Mouse (Mus musculus) bone marrow macrophage, adult 2 months (primary cell): ENCODE data around the gene Mpc1. TPM values are rescaled to one million over a fixed set of nuclear protein-coding genes. Genes with fewer than 3 reads are reported as not detected.
"Not testable (repeated sequence)": the region's sequence is repeated elsewhere in the genome, so short reads cannot be mapped to it uniquely, and the experiment has no call there.

Experiments used
- H3K27ac ChIP-seq: 2 replicates; pipeline ENCODE4 v1.5.1; 2012; ENCODE audit warnings: low read depth, low read length; ENCODE audit not compliant: insufficient read depth
- H3K4me1 ChIP-seq: 2 replicates; pipeline ENCODE4 v1.6.1; 2012; ENCODE audit warnings: low read length; ENCODE audit not compliant: control insufficient read depth, insufficient read depth
- H3K4me3 ChIP-seq: 2 replicates; pipeline ENCODE4 v1.5.1; 2012; ENCODE audit warnings: mild to moderate bottlenecking, low read length, moderate library complexity; ENCODE audit not compliant: insufficient read depth
- CTCF ChIP-seq: IDR thresholded peaks from 2 replicates; pipeline ENCODE4 v1.5.1; 2012; ENCODE audit warnings: low read depth, mild to moderate bottlenecking, low read length, moderate library complexity
- POLR2A ChIP-seq: IDR thresholded peaks from 2 replicates; pipeline ENCODE4 v1.6.1; 2012; ENCODE audit warnings: mild to moderate bottlenecking, low read depth, low read length, borderline replicate concordance
- polyA plus RNA-seq: library from polyadenylated mRNA; stranded (reverse); fragments of >200 nt; gene quantifications from 2 replicates; pipeline ENCODE4 v1.2.4, GENCODE M21; 2012; ENCODE audit not compliant: missing spikeins, insufficient read depth, insufficient read length

Mpc1 gene
- polyA plus RNA-seq, 1 experiment: 103 TPM

DNA sequence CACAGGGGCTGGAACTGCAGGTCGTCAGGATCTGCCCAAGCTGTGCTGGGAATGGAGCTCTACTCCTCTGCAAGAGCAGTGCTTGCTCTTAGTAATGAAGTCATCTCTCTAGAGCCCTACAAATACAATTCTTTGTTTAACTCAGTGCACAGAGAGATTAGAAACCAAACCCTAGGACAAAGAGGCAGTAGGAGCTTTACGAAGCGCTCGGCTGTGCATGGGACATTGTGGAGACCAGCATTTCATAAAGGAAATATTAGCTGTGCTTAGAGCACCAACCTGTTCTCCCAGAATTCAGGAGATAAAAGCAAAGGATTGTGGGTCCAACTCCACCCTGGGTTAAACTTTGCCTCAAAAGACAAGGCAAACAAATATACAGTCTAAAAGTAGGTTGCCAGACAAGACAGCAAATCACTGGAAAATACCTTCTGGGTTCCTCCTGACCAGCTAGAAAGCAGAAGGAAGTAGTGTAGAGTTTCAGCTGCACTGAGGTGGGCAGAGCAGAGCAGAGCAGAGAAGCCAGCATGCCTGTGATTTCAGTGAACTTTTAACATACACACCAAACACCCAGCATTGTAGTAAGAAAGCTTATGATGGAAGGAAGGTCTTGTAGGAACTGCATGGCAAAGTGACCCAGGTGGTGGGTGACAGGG is 36.5 kb upstream of the Mpc1 start:
- TF ChIP-seq CTCF (no peak), POLR2A (no peak)
- Histone ChIP-seq H3K4me1 (no peaks in the 10 kb centered on the region), H3K27ac (no peak overlapping the region), H3K4me3 (no peak overlapping the region)

DNA sequence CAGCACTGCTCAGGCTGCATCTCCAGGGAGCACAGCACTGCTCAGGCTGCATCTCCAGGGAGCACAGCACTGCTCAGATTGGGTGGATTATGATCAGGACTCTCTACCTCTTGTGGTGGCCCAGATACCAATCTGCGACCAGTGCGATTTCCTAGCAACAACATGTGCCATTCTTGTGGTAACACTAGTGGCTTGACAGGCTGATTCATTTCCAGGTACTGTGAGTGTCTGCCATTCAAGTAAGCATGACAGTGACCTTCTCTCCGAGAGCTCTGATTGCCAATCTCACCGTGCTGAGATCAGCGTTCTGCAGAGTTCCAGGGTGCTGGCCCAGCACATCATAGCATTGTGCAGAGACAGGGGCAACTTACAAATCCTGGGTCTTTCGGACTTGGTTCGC is 31.0 kb upstream of the Mpc1 start:
- no peak overlapping the region for H3K27ac ChIP-seq
- H3K4me3 ChIP-seq: no peak overlapping the region
- no peak for TF ChIP-seq CTCF
- TF ChIP-seq POLR2A: no peak
- no peaks in the 10 kb centered on the region for H3K4me1 ChIP-seq

DNA sequence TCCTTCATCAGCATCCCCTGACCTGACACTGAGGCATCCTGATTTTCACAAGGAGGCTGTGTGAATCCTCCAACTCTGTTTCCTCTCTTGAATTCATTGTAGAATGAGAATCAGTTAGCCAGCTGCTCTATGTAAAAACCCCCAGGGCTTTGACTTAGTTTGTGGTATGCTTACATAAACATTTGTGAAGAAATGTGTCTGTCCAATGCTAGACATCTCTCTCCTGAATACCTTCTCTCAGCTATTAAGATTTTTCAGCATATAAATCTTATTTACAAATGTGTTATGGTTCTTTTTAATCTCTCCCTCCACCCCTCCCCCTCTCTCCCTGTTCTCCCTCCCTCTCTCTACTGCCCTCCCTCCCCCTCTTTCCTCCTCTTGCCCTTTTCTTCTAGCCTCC is 28.4 kb upstream of the Mpc1 start:
- Histone ChIP-seq H3K4me3 (no peak overlapping the region), H3K27ac (no peak overlapping the region), H3K4me1 (no peaks in the 10 kb centered on the region)
- TF ChIP-seq POLR2A (no peak), CTCF (no peak)

DNA sequence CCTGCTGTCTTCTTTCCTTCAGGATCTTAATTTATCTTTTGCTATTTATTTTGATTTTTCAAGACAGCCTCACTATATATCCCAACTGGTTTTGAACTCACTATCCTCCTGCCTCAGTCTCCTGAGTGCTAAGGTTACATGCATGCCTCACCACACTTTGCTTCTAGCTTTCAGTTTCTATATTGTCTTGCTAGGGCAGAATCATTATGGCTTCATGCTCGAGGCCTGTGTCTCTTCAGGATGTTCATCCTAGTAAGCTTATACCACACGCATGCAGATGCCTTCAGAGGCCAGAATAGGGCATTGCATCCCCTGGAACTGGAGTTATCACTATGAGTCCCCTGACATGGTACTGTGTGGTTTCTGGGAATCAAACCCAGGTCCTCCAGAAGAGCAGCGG is 27.8 kb upstream of the Mpc1 start:
- H3K4me3 ChIP-seq: no peak overlapping the region
- H3K4me1 ChIP-seq: no peaks in the 10 kb centered on the region
- no peak overlapping the region for H3K27ac ChIP-seq
- no peak for TF ChIP-seq POLR2A
- TF ChIP-seq CTCF: no peak

DNA sequence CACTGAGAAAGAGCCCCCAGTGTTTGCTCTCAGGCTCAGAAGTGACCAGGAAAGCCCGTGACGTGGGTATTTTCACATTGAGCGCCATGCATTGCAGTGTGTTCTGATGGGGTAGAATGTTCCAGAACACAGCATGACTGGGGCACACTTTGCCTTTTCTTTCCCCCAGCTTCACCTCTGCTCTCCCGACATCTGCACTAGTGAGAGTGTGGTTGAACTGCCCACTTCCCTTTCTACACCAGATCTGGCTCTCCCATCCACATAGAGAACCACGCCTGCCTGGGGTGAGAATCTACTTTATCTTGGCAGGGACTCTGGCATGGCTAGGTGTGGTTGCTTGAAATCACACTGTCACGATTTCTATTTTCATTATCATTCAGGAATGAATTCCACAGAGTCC is 27.1 kb upstream of the Mpc1 start:
- no peak overlapping the region for H3K27ac ChIP-seq

DNA sequence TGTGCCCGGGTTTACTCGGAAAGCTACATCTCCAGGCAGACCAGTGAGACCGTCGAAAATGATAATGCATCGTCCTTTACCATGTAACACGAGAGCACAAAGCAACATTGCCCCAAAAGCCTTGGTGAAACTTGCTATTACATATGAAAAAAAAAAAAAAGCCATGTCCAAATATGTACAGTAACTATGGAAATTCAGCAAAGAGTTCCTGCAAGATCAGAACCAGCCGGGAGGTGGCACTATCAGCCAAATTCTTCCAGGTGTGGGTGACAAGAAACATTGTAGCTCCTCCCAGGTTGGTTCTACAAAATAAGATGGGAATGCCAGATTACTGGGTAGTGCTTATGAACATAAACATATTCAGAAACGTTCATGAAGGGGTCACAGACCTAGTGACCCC is 25.7 kb upstream of the Mpc1 start:
- no peak overlapping the region for H3K27ac ChIP-seq
- no peak overlapping the region for H3K4me3 ChIP-seq
- no peak for TF ChIP-seq POLR2A
- no peaks in the 10 kb centered on the region for H3K4me1 ChIP-seq

More for the DNA sequence above, 27.1 kb upstream of the Mpc1 start:
- H3K4me3 ChIP-seq: no peak overlapping the region
- no peak for TF ChIP-seq CTCF
- no peak for TF ChIP-seq POLR2A
- H3K4me1 ChIP-seq: no peaks in the 10 kb centered on the region

DNA sequence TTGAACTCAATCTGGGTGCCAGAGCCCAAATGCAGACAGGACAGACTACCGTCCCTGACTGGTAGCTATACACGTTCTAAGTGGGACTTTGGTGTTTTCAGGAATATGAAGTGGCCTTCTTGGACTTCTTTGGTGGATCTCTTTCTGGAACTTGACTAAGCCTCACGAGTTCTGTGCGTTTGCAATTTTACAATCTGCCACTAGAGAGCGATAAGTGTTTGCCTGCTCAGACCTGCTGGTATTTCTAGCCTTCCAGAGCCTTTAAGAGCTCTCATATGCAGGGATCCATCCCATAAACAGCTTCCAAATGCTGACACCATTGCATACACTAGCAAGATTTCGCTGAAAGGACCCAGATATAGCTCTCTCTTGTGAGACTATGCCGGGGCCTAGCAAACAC is 18.1 kb upstream of the Mpc1 start:
- H3K4me1 ChIP-seq, H3K4me3 ChIP-seq: not testable (repeated sequence)
- H3K27ac ChIP-seq: peak overlapping the region; percentile 15; the same call in 1 of the 2 replicates

DNA sequence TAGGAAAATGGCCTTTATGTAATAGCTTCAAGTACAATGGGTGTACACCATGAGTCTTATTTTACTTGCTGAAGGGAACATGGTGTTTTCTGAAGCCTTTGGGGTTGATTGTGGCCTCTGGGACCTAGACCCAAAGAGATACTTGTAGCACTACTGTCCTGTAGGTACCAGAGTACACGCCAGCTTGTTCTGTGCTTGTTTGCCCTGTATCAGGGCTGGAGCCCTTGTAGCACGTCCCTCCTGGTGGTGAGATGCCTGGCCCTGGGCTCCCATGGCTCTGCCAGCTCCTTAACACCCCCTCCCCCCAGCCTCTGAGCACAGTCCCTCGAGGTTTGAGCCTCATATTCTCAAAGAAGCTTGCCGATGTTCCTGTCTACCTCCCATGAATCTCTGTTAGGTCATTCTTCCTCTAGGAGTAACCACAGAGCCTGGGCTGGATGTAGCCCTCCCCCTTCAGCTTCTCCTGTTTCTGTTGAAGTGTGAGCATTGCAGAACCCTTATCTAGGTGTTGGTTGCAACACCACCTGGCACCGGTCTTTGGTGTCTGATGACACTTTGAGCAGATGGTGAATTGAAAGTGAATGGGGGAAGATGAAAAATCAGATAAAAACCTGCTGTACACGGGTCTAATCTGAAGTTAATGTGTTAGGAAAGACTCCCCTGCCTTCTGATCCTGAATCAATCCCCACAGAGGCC is 10.5 kb upstream of the Mpc1 start:
- no peak overlapping the region for H3K27ac ChIP-seq
- peaks cover 40% of the 10 kb centered on the region for H3K4me1 ChIP-seq
- no peak overlapping the region for H3K4me3 ChIP-seq
- TF ChIP-seq CTCF: no peak
- no peak for TF ChIP-seq POLR2A

DNA sequence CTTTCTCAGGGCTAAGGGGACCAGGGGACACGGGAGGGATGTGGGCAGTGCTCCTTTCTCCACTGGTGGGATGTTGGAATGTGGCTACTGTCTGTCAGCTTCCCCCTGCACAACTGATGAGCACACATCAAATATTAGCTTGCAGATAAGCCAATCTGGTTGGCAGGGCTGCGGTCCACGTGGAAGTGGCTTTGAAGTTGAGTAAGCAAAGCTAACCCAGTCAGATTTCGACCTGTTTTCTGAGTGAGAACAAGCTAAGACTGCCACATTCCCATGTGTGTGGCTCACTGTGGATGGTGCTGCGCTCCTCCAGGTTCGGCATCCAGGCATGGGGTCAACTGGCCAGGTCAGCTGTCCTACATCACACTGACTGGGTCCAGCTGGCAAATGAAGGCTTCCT is 9.8 kb upstream of the Mpc1 start:
- Histone ChIP-seq H3K27ac (no peak overlapping the region), H3K4me3 (no peak overlapping the region), H3K4me1 (peaks cover 40% of the 10 kb centered on the region)
- TF ChIP-seq POLR2A: no peak
- no peak for TF ChIP-seq CTCF

DNA sequence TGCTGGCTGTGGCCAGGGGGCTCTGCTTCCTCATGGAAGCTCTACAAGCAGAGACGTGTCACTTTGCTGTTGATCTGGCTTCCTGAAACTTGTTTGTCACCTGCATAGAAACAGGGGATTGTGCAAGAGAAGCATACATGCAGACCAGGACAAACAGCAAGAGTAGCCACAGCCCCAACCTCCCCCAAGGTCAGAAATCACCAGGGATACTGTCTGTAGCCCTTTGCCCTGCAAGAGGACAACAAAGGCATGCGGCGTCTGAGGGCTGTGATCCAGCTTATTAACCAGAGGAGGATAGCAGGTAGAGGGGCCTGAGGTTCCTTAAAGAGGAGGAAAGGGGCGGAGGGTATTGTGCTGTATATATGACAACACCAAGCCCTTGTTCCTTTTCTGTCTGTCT is 6.6 kb upstream of the Mpc1 start:
- TF ChIP-seq CTCF: no peak
- Histone ChIP-seq H3K27ac (no peak overlapping the region), H3K4me1 (peaks cover 34% of the 10 kb centered on the region), H3K4me3 (no peak overlapping the region)

DNA sequence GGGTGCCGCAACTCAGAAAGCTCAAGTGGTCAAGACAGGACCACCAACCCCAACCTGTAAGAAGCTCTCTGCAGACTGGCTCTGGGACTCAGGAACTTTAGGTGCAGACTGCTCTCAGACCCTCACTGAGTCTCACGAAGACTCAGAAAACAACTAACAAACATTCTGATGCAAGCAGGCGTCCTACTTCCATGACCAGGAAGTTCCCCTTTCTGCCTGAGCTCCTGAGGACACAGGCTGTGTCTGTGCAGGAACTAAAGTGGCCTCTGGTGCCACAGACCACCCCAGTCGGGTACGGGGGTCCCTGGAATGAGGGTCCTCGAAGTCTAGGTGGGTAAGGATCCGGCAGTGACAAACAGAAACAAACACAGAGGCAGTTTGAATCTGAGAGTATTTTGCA is 6.0 kb upstream of the Mpc1 start:
- Histone ChIP-seq H3K4me3 (no peak overlapping the region), H3K27ac (0 out of 2 replicates have a peak overlapping the region, but pooled peaks have one; percentile 17), H3K4me1 (peaks cover 28% of the 10 kb centered on the region)
- TF ChIP-seq POLR2A (no peak), CTCF (no peak)
